Mouse (Mus musculus) small intestine, adult 2 months (tissue): ENCODE results near the gene B4galt7. TPM values are rescaled to one million over a fixed set of nuclear protein-coding genes. Genes with fewer than 3 reads are reported as not detected.
"Not testable (repeated sequence)": the region's sequence is repeated elsewhere in the genome, so short reads cannot be mapped to it uniquely, and the experiment has no call there.

ENCODE experiments used
- H3K27ac ChIP-seq: fragments of 200-500 bp; 2 replicates; pipeline ENCODE4 v1.5.1; 2012; ENCODE audit warnings: low read depth, low read length, control low read depth, inconsistent platforms; ENCODE audit not compliant: insufficient read depth
- H3K27me3 ChIP-seq: fragments of 200-500 bp; 2 replicates; pipeline ENCODE4 v1.6.1; 2012; ENCODE audit warnings: mild to moderate bottlenecking, moderate library complexity, low read length, inconsistent platforms; ENCODE audit not compliant: control insufficient read depth, insufficient read depth
- H3K36me3 ChIP-seq: fragments of 200-500 bp; 2 replicates; pipeline ENCODE4 v1.6.1; 2012; ENCODE audit warnings: mild to moderate bottlenecking, low read length, control low read depth, inconsistent platforms; ENCODE audit not compliant: control insufficient read depth, insufficient read depth
- H3K4me1 ChIP-seq: fragments of 200-500 bp; 2 replicates; pipeline ENCODE4 v1.6.1; 2012; ENCODE audit warnings: low read length, inconsistent platforms, mixed read lengths; ENCODE audit not compliant: control insufficient read depth, insufficient read depth, insufficient read length
- H3K4me3 ChIP-seq: fragments of 200-500 bp; 2 replicates; pipeline ENCODE4 v1.5.1; 2012; ENCODE audit warnings: low read depth, mild to moderate bottlenecking, control low read depth, inconsistent platforms, low read length, moderate library complexity
- CTCF ChIP-seq: fragments of 200-500 bp; IDR thresholded peaks from 2 replicates; pipeline ENCODE4 v1.5.1; 2012; ENCODE audit warnings: low read depth, mild to moderate bottlenecking, control low read depth, inconsistent platforms, low read length, moderate library complexity, mixed read lengths; ENCODE audit not compliant: insufficient replicate concordance, insufficient read length; ENCODE audit errors: extremely low read depth
- POLR2A ChIP-seq: fragments of 200-500 bp; IDR thresholded peaks from 2 replicates; pipeline ENCODE4 v1.6.1; 2012; ENCODE audit warnings: low read depth, mild to moderate bottlenecking, control low read depth, inconsistent platforms, low read length, moderate library complexity
- WGBS: fragments of 180-500 bp; shearing (Covaris S2); methylation state at CpG from one replicate; pipeline ENCODE4 v1.1.7; 2018; 5-methylcytosine and 5-hydroxymethylcytosine counted together
- polyA plus RNA-seq: library from polyadenylated mRNA; depleted of rRNA; stranded (reverse); fragments of >200 nt; gene quantifications from 2 replicates; pipeline ENCODE4 v1.2.3, GENCODE M21; 2012

B4galt7 gene
- polyA plus RNA-seq, 1 experiment: 16.7 TPM

DNA sequence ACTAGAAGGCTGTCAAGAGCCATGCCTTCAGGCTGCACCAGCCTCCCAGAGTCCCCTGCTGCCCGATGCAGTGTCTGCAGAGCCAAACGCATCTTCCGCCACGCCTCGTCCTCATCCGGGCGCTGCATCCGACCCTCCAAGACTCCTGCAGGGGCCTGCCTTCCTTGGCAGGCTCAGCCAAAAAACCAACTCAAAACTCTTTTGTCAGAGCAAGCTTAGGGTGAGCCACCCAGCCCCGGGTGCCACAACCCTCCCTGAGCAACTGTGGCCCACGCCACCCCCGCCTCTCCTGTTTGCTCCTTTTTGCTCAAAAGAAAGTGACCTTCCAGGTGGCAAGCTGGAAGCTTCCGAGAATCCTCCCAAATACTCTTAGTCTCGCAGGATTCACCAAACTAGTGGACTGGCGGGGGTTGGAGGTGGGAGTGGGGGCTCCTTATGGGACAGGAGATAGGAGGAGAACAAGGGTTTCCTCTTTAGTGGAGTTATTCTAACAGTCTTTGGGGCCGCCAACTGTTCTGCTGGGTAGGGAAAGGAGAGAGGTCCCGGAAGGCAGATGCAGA, 29.9 kb upstream of the B4galt7 start:
- Histone ChIP-seq H3K36me3 (no peaks in the 10 kb centered on the region), H3K27me3 (no peaks in the 10 kb centered on the region), H3K4me1 (peaks cover 2% of the 10 kb centered on the region; the same call in 1 of the 2 replicates), H3K4me3 (peak overlapping the region; percentile 95), H3K27ac (no peak overlapping the region)
- TF ChIP-seq CTCF (no peak), POLR2A (no peak)
- WGBS: 16% methylated on average over 16 of the region's 16 CpGs

DNA sequence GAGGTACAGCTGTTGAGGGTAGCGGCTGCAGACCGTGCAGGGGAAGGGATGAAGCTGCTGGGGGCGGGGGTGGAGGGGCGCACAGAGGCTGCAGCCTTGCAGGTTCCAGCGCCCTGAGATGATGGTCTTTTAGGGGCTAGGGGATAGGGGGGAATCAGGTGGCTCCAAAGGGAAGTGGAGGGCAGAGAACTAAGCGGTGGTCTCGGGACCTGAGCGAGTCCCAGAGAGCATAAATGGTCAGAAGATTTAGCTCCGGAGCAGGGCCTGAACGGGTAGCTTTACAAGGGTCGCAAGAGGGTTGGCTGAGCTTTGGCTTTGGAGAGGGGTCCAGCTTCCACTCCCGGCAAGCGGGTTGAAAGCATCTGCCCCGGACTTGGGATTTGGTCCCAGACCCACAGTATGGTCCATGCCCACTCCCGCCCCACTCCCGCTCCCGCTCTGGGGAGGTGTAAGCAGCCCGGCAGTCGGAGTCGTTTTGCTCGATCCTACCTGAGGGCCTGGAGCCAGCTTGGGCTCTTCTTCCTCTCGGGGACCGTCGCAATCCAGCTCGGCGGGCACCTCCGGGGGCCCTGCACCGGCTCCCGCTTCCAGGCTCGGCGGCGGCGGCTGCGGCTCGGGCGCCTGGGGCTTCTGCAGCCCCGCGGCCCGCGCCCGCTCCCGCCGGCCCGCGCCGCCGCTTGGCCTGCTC, 29.3 kb upstream of the B4galt7 start:
- TF ChIP-seq POLR2A (no peak; the same call in 1 of the 2 replicates), CTCF (no peak)
- peaks cover 2% of the 10 kb centered on the region; the same call in 1 of the 2 replicates for H3K4me1 ChIP-seq
- WGBS: 2% methylated on average over 44 of the region's 47 CpGs
- H3K27me3 ChIP-seq: no peaks in the 10 kb centered on the region
- H3K4me3 ChIP-seq: peak overlapping the region; percentile 95
- no peak overlapping the region for H3K27ac ChIP-seq
- H3K36me3 ChIP-seq: no peaks in the 10 kb centered on the region

DNA sequence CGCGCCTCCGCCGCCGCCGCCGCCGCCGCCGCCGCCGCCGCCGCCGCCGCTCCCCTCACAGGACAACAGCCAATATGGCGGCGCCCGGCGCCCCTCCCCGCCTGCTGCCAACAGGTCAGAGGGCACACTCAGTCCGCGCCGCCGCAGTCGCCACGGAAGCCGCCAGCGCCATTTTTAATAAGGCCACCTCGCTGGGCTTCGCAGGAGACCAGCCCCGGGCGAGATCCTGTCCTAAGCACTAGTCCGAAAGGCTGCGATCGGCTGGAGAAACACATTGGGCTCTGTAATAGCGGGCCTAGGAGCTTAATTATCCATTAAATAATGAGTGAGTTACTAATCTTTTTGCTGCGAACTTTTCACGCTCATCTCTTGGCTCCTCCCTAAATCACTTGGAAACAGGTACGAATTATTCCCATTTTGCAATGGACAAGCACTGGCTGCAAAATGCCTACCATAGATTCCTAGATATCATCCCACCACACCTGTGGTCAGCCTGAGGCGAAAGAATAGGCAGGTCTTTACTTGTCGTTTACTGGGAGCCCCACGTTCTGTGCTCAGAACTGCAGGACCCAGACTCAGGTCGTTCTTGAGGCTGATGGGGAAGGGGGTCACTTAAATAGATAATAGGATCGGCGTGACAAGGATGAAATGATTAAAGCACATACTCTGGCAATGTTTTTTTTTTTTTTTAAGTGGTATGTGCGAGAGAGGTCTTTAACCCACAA, 28.5 kb upstream of the B4galt7 start, which contains the start of gene Fam193b:
Fam193b (minus strand) TSS at position 94 of the 725 bp plus-strand sequence.
- peak within 1 kb of the TSS; percentile 48; the same call in 1 of the 2 replicates for H3K27ac ChIP-seq
- peak within 1 kb of the TSS; percentile 95 for H3K4me3 ChIP-seq
- WGBS: 2% methylated on average over 41 of the region's 47 CpGs
- TF ChIP-seq CTCF (no peak), POLR2A (peak; percentile 26; the same call in 1 of the 2 replicates)
- no peaks in the 10 kb centered on the region for H3K27me3 ChIP-seq
- H3K36me3 ChIP-seq: no peaks in the 10 kb centered on the region
- H3K4me1 ChIP-seq: peaks cover 2% of the 10 kb centered on the region; the same call in 1 of the 2 replicates

DNA sequence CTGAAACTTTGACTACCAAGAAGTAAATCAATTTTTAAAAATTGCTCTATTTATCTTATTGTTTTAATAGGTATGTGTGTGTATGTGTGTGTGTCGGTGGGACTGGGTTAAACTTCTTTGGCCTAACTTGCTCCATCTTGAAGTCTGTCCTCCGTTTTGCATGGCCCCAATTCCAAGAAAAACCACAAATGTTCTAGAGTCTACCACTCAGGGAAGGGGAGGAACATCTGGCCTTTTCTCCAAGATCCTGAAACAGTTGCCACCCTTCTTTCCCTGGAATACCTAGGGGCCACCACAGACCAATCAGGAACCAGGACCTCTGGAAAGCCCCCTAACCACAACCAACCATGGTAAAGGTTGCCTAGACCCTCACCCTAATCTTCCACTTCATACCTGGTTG, 27.7 kb upstream of the B4galt7 start:
- TF ChIP-seq CTCF: no peak
- no peak for TF ChIP-seq POLR2A
- no peaks in the 10 kb centered on the region for H3K27me3 ChIP-seq
- 67% methylated on average over 2 of the region's 2 CpGs for WGBS

DNA sequence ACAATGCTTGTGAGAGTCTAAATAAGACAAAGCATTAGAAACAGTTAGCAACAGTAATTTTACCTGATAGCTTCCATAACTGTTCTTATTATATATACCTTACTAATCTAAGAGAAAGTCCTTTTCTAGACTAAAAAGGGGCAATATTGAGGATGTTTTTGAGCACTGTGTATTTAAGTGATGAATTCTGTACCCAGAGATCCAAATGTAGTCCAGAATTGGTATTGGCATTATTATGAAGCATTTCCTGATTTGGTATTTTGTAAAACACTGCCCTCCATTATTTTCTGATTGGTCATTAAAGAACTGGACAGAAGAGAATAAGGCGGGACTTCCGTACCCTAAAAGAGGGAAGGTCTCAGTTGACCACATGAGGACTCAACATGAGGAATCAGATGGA, 26.3 kb upstream of the B4galt7 start, which contains the start of gene Tmed9:
Tmed9 (plus strand) TSS at position 301 of the 400 bp plus-strand sequence.
- Histone ChIP-seq H3K27ac (no peak within 1 kb of the TSS), H3K27me3 (no peaks in the 10 kb centered on the region), H3K4me1 (peaks cover 2% of the 10 kb centered on the region; the same call in 1 of the 2 replicates), H3K36me3 (no peaks in the 10 kb centered on the region), H3K4me3 (no peak within 1 kb of the TSS)
- WGBS: 96% methylated on average over 2 of the region's 2 CpGs
- TF ChIP-seq POLR2A: no peak
- no peak for TF ChIP-seq CTCF

More for the DNA sequence above, 27.7 kb upstream of the B4galt7 start:
- no peaks in the 10 kb centered on the region for H3K36me3 ChIP-seq
- H3K27ac ChIP-seq: no peak overlapping the region
- H3K4me3 ChIP-seq: no peak overlapping the region
- H3K4me1 ChIP-seq: peaks cover 2% of the 10 kb centered on the region; the same call in 1 of the 2 replicates

DNA sequence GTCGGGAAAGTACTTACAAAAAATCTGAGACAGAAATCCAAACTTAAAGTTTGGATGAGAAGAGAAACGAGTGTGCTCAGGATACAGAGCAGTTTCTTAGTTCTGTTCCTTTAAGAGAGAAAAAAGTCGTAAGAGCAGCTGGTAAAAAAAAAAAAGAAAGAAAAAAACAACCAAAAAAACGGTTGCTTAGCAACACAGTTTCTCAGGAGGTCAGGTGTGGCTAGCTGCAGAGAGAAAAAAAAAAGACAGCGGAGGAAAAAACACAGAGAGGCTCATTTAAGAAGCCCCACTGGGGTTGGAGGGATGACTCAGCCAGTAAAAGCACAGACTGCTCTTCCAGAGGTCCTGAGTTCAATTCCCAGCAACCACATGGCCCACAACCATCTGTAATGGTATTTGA, 25.4 kb upstream of the B4galt7 start:
- Histone ChIP-seq H3K27ac (no peak overlapping the region), H3K27me3 (no peaks in the 10 kb centered on the region), H3K4me3 (no peak overlapping the region), H3K4me1 (peaks cover 1% of the 10 kb centered on the region; the same call in 1 of the 2 replicates), H3K36me3 (no peaks in the 10 kb centered on the region)
- WGBS: 65% methylated on average over 5 of the region's 5 CpGs
- TF ChIP-seq POLR2A (no peak), CTCF (no peak)

DNA sequence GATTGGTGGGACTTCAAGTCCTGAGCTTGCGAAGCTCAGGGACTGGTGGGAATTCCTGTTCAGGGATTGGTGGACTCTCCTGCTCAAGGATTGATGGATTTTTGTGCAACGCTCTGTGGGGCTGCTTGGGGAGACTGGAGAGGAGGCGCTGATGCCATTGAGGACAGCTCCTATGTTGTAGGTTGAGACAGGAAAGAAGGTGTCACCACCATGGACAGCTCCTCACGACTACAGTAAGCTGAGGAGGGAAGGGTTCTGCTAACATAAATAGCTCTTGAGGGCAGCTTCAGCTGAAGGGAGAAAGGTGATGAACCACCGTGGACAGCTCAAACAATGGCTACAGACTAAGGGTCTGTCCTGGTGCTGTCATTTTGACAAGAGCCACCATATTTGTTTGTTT, 23.8 kb upstream of the B4galt7 start:
- no peak for TF ChIP-seq CTCF
- no peak for TF ChIP-seq POLR2A
- Histone ChIP-seq H3K4me1 (no peaks in the 10 kb centered on the region), H3K27me3 (no peaks in the 10 kb centered on the region), H3K36me3 (no peaks in the 10 kb centered on the region), H3K4me3 (no peak overlapping the region), H3K27ac (no peak overlapping the region)
- 52% methylated on average over 5 of the region's 5 CpGs for WGBS

DNA sequence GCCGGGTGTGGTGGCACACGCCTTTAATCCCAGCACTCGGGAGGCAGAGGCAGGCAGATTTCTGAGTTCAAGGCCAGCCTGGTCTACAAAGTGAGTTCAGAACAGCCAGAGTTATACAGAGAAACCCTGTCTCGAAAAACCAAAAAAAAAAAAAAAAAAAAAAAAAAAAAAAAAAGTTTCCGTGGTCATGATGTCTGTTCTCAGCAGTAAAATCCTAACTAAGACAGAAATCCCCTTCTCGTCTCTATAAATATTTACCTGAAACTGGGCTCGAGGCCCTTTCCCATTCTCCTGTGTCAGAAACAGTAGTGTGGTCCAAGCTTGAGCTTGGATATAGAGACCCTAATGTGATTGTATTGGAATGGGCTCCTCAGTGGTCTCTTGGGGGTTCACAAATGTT, 22.8 kb upstream of the B4galt7 start:
- 74% methylated on average over 7 of the region's 7 CpGs for WGBS
- H3K4me1 ChIP-seq, H3K36me3 ChIP-seq, H3K4me3 ChIP-seq, H3K27me3 ChIP-seq, H3K27ac ChIP-seq: not testable (repeated sequence)
